Mouse (Mus musculus): ENCODE measurements at regions not wholly inside any gene's neighbourhood (a gene's known extent, or its start where the extent isn't known, plus 50 kb on each side); places are given as distances from the start of the nearest gene placed in this dataset.

DNA sequence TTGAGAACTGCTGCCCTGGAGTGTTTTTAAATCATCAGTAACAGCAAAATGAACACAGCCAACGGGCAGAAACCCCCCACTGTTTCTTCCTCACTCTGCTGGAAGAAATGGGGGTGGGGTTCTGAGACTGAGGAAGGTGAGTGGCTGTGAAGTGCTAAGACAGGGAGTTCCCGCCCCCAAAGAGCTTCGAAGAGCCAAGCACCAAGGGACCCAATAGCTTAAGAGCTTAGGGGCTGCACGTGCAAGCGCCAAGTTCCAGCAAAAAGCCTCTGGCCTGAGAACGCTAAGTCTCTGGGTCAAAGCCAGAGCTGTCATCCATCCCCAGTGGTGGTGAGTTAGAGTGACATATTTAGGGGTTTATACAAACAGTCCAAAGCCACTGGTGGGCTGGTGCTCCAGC, 55.1 kb upstream of the Pcbd1 start:
- no peak for DNase-seq (ENCODE audit: low spot score in 2 of 2)

GRCm38 (mm10) chr10:61028598-61028997, 60.5 kb upstream of the Pcbd1 start:
- no peak for DNase-seq (ENCODE audit: low spot score in 2 of 2)

DNA sequence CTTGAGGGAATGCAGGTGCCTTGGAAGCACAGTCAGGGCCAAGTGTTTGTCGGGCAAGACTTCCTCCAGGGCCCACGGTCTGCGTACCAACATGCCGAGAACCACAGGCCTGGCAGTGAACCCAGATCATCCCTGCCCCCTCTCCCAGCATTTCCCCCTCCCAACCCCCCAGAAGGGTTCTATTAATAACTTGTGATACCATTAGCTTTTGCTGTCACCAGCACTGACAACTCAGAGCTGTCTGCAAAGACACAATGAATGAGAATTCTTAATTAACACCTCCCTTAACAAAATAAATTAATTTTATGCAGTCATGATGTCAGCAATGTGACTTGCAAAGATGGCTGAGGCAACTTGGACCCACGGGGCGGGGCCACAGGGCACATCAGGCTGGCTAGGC, 61.9 kb upstream of the Pcbd1 start:
- no peak for DNase-seq (ENCODE audit: low spot score in 2 of 2)

- no peak for DNase-seq (ENCODE audit: low spot score in 2 of 2)
Observed at GRCm38 (mm10) chr10:61025061-61025460, 64.1 kb upstream of the Pcbd1 start.

DNA sequence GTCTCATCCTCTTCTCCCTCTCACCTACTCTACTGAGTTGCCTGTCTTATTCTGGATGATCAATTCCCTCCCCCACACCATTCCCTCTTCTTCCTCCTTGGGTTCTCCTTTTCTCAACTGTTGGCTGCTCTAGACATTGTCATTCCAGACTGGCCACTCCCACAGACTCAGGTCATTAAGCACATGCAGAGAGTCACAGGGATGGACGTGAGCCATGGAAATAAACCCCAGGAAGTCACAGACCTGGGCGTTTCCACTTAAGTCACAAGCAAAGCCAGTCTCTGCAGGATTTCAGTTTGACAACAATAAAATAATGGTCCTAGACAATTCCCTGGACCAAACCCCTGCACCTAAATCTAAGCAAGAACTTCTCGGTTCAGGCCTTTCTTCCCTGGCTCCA, 65.0 kb upstream of the Pcbd1 start:
- no peak for DNase-seq (ENCODE audit: low spot score in 2 of 2)

DNA sequence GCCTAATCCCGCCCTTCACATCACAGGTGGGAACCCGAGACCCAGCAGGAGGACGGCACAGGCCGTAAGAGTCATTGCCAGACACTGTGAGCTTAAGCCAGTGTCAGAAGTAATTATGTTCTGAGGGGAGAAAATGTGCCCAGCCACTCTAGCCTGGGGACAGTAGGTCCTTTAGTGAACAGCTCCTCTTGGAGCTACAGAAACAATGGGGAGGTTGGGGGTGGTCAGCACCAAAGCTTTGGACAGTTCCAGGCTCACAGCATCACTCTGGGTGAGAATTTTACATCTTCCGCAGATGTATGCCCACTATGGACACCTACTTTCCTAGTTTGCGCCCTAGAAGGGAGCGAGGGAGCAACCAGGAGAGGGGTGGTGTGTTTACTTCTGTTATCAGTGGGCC, 65.7 kb upstream of the Pcbd1 start:
- no peak for DNase-seq (ENCODE audit: low spot score in 2 of 2)

- DNase-seq (ENCODE audit: low spot score in 2 of 2) = no peak
Observed at GRCm38 (mm10) chr10:61019566-61019965, 69.6 kb upstream of the Pcbd1 start.

GRCm38 (mm10) chr10:61012199-61012695, 76.9 kb upstream of the Pcbd1 start:
- DNase-seq (ENCODE audit: low spot score in 2 of 2) = no peak

DNA sequence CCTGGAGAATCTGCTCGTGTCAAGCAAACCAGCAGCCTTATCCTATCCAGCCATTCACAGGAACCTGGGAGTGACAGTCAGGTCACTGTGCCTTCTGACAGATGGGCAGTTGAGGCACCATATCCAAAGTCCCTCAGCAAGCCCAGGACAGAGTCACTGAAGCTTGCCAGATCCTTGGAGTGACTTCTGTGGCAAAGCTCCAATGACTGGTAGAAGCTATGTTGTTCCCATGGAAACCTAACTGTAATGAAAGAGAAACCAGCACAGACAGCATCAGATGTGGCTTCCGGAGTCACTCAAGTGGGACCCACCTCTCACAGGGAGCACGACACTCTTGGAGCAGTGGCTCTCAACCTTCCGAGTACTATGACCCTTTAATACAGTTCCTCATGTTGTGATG, 78.4 kb upstream of the Pcbd1 start:
- no peak for DNase-seq (ENCODE audit: low spot score in 2 of 2)

DNA sequence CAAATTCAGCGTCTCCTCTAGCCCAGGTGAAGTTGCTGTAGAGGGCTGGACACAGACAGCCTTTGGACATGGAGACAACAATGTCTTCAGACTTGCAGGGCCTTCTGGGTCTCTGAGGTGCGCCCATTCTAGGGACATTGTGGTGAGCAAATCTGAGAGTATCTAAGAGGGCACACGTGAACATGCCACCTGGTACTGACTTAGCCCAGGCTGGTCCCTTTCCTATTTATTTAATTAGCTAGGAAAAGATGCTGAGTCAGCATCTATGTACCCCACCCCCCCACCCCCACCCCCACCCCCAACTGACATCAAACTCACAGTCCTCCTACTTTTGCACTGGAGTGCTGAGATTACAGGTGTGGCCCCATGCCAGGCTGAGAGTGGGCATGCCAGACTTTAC, 81.7 kb upstream of the Pcbd1 start:
- DNase-seq (ENCODE audit: low spot score in 2 of 2) = no peak

DNA sequence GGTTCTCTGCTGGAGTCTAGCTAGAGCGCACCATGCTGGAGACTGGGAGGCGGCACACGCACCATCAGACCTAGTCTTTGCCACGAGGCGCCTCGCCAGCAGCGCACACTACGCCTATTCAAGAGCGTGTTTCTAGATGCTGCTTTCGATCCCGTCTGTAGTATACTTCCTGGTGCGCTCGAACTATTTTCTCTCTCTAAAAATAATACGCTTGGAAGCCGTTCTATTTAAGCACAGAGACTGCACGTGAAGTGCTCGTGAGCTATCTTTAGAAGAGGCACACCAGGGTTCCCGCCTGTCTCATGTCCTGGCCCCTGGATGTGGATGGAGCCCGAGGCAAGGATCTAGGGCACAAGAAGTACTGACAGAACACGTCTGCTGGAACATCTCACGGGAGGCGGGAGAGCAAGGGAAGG, 87.4 kb upstream of the Pcbd1 start:
- DNase-seq (ENCODE audit: low spot score in 2 of 2) = no peak

DNA sequence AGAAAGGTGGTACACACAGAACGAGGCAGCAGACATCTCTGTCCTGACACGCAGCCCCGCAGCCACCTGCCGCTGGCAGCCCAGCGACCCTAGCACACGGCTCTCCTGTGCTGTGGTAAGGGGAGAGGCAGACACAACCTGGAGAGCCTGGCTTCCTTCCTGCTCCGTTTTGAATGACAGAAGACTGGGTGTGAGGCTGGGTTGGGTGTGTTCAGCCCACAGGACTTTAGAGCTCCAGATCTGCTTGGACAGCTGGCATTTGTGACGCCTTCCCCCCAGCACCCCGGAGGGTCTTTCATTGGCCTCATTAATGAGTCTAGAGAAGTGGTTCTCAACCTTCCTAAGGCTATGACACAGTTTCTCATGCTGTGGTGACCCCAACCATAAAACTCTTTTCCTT, 91.7 kb upstream of the Pcbd1 start:
- DNase-seq (ENCODE audit: low spot score in 2 of 2) = no peak

DNA sequence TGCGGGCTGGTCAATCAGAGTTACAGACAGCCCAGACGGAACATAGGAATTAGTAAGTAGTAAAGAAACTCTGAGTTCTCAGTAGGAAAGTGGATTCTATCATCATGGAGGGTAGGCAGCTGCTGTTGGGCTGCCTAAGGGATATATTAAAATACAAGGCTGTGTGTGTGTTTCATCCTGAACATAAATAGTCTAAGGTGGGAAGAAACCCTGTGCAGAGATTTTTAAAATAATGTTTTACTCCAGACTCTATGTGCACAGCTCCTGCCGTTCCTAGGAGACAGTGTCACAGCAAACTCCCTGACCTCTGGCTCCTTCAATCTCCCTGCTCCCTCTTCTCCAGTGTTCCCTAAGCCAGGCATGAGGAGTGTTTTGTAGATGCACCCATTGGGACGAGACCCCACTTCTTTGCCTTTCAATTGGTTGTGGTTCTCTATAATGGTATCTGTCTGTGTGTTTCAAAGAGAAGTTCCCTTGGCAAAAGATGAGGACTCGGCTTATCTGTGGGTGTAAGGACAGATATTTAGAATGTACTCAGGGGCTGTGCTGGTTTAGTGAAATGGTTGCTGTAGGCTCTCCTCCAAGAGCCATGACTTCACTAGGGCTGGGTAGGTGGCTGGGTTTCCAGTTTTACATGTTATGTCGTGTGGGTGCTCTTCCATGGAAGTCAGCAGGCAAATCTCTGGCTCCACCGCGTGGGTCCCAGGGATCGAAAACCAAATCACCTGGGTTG, 93.1 kb upstream of the Pcbd1 start:
- no peak for DNase-seq (ENCODE audit: low spot score in 2 of 2)

DNA sequence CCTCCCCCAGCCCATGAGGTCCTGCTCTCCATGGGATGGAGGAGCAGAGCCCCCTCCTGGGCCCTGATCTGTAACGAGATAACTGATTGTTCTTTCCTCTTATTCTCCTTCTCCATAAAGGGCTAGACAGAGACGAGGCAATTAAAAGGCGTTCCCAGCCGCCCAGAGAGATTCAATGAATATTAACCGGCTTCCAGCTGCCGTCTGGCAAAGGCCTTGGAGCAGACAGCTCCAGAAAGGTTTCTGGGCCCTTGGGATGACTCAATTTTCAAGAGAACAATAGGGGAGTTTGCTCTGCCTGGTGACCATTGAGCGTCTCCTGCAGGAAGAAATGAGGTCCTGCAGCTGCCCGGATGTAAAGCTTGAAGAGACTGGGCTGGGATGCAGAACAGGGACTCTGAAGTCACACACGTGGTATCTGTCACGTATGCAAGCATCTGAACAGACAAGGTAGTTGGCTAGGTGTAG, 104.0 kb upstream of the Pcbd1 start:
- peak in 1 of 2 experiments; percentile 20 for DNase-seq (ENCODE audit: low spot score in 2 of 2)

DNA sequence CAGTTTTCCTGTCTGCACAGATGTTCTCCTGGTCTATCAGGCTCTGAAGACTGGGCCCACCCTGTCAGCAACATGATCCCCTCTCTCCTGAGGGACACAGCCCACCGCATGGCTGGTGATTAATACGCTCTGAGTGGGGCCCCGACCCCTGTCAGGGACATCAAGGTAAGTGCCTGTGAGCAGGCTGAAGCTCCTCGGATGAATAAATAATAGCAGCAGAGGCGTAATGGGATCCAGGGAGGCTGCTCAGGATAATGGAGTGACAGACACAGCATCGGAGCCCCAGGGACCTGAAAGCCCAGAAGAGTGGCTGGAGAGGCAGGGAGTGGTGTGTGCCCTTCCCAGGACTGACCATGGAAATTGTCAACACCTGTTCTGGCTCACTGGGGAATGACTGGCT, 107.4 kb upstream of the Pcbd1 start:
- no peak for DNase-seq (ENCODE audit: low spot score in 2 of 2)

DNA sequence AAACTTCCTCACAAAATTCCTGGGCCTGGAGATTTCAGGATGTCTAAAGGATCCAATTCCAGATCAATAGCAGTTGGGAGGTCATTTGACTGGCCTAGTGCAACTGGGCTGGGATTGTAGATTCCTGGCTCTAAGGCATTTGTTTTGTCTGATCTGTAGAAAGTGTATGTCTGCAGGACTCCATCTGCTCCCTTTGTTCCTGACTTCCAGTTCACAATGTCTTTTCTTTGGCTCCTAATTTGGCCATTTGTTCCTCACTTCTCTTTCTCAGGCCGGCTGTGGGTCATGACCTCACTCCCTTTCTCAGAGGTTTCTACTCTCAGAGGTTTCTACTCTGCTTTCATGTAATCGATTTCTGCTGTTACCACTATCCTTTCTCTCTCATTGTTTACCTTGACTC, 115.5 kb upstream of the Pcbd1 start:
- no peak for DNase-seq (ENCODE audit: low spot score in 2 of 2)

DNA sequence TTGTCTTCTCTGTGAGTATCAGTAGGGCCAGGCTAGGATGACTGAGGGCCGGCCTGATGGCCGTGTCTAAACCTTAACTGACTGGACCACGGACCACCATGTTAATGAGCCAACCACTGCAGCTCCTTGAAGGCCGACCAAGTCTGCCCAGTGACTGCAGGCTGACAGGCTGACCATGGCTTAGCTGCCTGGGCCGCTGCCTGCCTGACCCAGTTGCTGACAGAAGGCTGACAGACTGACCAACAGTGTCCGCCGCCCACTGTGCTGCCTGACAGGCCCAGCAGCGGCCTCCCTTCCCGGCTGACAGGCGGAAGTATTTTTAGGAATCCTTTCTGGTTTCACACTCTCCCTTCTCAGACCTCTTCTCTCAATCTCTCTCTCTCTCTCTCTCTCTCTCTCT, 124.3 kb upstream of the Pcbd1 start:
- no peak for DNase-seq (ENCODE audit: low spot score in 2 of 2)

DNA sequence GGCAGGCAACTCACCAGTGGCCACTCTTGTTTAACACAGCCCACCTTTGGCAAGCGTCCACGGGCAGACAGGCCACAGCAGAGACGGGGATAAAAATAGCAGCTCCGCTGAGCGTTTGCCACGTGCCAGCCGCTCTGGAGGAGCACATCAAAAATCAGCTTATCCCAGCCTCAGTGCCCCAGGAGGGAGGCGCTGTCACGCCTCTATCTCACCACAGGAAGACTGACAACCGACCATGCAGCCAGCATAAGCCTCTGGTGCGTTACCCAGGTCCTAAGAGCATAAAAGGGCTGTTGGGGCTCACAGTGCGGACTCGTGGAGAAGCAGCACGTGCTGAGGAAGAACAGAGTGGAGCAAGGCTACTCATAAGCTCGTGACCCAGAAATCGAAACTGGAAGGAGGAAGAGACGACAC, 126.4 kb upstream of the Unc5b start:
- DNase-seq (ENCODE audit: low spot score in 2 of 2) = no peak

GRCm38 (mm10) chr10:60955467-60955866, 124.1 kb upstream of the Unc5b start:
- no peak for DNase-seq (ENCODE audit: low spot score in 2 of 2)

DNA sequence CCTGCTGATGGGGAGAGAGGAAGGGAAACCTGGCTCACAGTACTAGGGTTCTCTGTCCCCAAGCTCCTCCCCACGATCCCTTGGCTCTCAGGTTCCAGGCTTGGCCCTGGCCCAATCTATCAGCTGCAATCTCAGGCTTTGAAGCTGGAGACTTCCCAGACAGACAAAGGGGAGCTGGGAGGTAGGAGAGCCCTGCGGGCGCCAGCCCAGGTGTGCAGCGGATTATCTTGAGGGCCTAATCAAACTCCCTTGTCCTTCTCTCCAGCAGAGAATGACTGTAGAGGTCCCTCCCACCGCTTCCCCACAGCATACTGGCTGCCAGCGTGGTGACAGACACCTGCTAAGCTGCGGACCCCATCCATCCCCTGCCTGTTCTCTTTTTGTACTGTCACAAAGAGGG, 121.1 kb upstream of the Unc5b start:
- DNase-seq (ENCODE audit: low spot score in 2 of 2) = no peak

GRCm38 (mm10) chr10:60948983-60949677, 117.7 kb upstream of the Unc5b start:
- no peak for DNase-seq (ENCODE audit: low spot score in 2 of 2)

DNA sequence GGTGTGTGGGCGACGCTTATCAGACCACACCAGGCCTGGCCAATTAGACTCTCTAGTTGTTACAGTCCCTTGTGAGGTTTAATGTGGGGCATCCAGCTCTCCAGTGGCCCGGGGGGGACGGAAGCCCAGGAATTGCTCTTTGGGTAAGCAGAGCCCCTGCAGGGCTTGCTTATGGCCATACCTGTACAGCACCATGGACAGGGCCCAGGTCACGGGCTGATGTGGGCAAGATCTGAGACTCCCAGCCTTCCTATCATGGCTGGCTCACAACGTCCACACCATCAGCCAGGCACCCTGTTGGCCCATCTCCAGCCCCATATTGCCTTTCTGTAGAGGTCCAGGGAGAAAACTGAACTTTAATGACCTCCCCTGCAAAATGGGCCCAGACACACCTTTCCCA, 111.7 kb upstream of the Unc5b start:
- DNase-seq (ENCODE audit: low spot score in 2 of 2) = no peak

DNA sequence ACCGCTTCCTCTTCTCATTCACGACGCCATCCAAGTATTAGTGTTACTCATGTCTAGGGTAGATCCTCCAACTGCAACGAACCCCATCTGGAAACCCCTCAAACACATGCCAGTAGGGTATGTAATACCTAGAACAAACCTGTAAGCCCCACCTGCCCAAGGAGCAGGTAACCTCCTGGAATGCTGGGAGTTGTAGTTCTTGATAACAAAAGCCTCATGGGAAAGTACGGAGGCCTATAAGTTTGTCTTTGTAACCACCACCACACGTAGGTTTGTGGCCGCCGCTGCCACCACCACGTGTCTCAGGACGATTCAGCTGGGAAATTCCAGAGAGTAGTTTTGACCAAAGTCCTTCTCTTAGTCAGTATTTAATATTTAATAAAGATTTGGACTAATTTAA, 107.4 kb upstream of the Unc5b start:
- DNase-seq (ENCODE audit: low spot score in 2 of 2) = no peak
